Mouse (Mus musculus) frontal cortex, postnatal 14 days (tissue): ENCODE measurements around the gene Ppp1r1b.

Experiments used
- DNase-seq, 2 experiments: peaks; one replicate each; pipeline ENCODE4 v3.0.0; 2022; ENCODE audit warnings: low spot score in 2 of 2

Ppp1r1b gene

GRCm38 (mm10) chr11:98395041-98395440, 46.8 kb downstream of the Ppp1r1b start:
- DNase-seq, result no peak

GRCm38 (mm10) chr11:98397946-98398345, 49.7 kb downstream of the Ppp1r1b start:
- DNase-seq, result no peak

GRCm38 (mm10) chr11:98400161-98400726, 52.0 kb downstream of the Ppp1r1b start, which contains the start of gene Pgap3:
Pgap3 (minus strand) TSS chr11:98400490.
- peak; percentile 83 to 87 for DNase-seq

GRCm38 (mm10) chr11:98400816-98401215, 52.6 kb downstream of the Ppp1r1b start:
- DNase-seq, result no peak

GRCm38 (mm10) chr11:98406621-98407020, 58.4 kb downstream of the Ppp1r1b start:
- DNase-seq, result no peak
